Mouse (Mus musculus) left cerebral cortex, adult 9 months (tissue): Measurements from ENCODE around the gene R3hdm2.

ENCODE experiments used
- DNase-seq, 2 experiments: peaks; one replicate each; pipeline ENCODE4 v3.0.0; 2022; ENCODE audit warnings: low spot score in 2 of 2

The R3hdm2 gene

GRCm38 (mm10) chr10:127491128-127491512 lies 111.0 kb downstream of the R3hdm2 start:
- no peak for DNase-seq

GRCm38 (mm10) chr10:127492118-127492517 lies 112.0 kb downstream of the R3hdm2 start:
- no peak for DNase-seq

- no peak for DNase-seq
These were observed 116.0 kb downstream of the R3hdm2 start for GRCm38 (mm10) chr10:127496156-127496555.

- no peak for DNase-seq
These were observed 119.4 kb downstream of the R3hdm2 start for GRCm38 (mm10) chr10:127499516-127499915.

GRCm38 (mm10) chr10:127500042-127500441 lies 119.9 kb downstream of the R3hdm2 start:
- no peak for DNase-seq

GRCm38 (mm10) chr10:127500894-127501893 lies 121.1 kb downstream of the R3hdm2 start, which contains the start of gene Stac3:
Gene Stac3, plus strand, starts transcription at chr10:127501686.
- DNase-seq, result no peak

- DNase-seq, result peak in 1 of 2 experiments; percentile 74
These were observed 128.1 kb downstream of the R3hdm2 start for GRCm38 (mm10) chr10:127508239-127508638.

- DNase-seq, result peak; percentile 53 to 83
These were observed 129.1 kb downstream of the R3hdm2 start for GRCm38 (mm10) chr10:127509051-127509836.

- DNase-seq, result no peak
These were observed 129.9 kb downstream of the R3hdm2 start for GRCm38 (mm10) chr10:127509837-127510701.

- DNase-seq, result no peak
These were observed 130.9 kb downstream of the R3hdm2 start for GRCm38 (mm10) chr10:127510895-127511617.

GRCm38 (mm10) chr10:127511634-127512306 lies 131.6 kb downstream of the R3hdm2 start:
- DNase-seq, result peak; percentile 87 to 89

- no peak for DNase-seq
These were observed 132.2 kb downstream of the R3hdm2 start for GRCm38 (mm10) chr10:127512307-127512666.

GRCm38 (mm10) chr10:127512813-127513212 lies 132.7 kb downstream of the R3hdm2 start:
- peak; percentile 83 to 98 for DNase-seq

- no peak for DNase-seq
These were observed 133.5 kb downstream of the R3hdm2 start for GRCm38 (mm10) chr10:127513501-127514091.

GRCm38 (mm10) chr10:127514111-127514698 lies 134.1 kb downstream of the R3hdm2 start:
- DNase-seq, result no peak

GRCm38 (mm10) chr10:127514764-127515163 lies 134.6 kb downstream of the R3hdm2 start, which contains the start of gene Ndufa4l2:
Gene Ndufa4l2, plus strand, starts transcription at chr10:127514967.
- no peak for DNase-seq

GRCm38 (mm10) chr10:127515271-127515982 lies 135.3 kb downstream of the R3hdm2 start:
- no peak for DNase-seq

GRCm38 (mm10) chr10:127515983-127516459 lies 135.9 kb downstream of the R3hdm2 start:
- DNase-seq, result no peak
